Mouse (Mus musculus) urinary bladder, postnatal 25 days (tissue): ENCODE data around the gene Ddah2.

ENCODE experiments used
- DNase-seq: peaks from one replicate; pipeline ENCODE4 v3.0.0; 2022; ENCODE audit warnings: low spot score

Gene Ddah2

DNA sequence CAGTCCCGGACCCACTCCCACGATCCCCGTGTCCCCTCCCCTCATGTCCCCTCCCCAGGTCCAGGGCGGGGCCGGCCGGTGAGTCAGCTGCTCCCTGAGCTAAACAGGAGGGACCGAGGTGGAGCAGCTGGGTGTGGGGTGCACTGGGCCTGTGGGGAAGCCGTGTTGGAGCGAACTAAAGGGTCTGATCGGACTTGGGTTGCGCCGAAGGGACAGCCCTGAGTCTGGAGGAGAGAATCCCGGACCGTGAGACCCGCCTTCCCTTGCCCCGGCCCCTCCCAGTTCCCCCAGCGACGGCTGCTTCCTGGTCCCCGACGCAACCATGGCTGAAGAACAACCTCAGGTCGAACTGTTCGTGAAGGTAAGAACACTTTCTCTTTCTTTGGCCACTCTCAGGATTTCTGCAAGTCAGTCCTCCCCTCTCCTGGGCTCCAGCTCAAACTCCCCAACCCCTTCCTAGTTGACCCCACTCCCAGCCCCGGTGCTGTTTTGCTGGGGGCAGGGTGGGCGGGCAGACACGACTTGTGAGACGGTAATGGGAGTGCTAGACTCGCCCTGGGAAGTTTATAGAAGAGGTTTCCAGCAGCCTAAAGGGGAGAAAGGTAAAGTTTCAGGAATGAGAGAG is 8.6 kb upstream of the Ddah2 start:
- DNase-seq, result peak; percentile 67

GRCm38 (mm10) chr17:35051156-35052086 is 7.4 kb upstream of the Ddah2 start:
- peak; percentile 53 for DNase-seq

DNA sequence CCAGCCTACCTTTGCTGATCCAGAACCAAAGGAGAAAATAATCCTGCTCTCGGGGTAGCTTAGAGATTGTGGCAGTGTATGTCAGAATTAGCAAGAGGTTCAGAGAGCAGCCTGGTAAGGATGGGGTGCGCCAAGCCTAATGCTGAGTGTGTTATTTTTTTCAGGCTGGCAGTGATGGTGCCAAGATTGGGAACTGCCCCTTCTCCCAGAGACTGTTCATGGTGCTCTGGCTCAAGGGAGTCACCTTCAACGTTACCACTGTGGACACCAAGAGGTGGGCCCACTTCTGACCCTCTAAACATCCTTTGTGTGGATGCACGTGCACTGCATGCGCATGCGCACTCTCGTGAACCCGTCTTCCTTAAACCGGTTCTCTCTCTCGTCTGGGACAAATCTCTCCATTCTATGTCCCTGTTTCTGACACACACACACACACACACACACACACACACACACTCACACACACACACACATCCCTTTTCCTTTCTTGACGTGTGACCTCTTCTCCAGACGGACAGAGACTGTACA is 6.5 kb upstream of the Ddah2 start:
- no peak for DNase-seq

DNA sequence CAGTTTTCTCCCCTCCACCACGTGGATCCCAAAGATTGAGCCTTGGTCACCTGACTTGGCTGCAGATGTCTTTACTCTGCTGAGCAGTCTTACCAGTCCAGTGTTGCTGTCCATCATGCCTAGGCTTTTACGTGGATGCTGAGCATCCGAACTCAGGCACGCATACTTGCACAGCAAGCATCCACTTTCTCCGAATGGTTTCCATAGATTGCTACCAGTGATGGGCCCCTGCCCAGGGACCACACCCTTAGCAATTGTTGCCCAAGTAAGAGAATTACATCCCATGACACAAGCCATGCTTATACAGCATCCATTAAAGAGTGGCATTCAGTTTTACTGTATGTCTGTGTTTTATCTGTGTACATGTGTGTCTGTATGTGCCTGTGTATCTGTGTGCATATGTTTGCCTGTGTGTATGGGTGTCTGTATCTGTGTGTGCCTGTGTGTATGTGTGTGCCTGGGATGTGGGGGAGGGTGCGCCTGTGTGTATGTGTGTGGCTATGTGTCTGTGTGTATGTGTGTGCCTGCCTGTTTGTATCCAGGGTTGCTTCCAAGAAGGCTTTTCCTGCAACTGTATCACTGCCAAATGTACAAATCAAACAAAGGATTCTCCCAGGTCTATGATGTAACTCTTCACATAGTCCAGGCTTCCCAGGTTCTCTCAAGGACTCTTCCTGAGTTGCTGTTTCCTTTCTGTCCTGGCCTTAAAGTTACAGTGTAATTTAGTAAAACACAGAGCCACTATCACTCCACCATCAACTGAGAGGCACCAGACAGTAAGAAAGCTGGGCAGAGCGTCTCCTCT is 2.9 kb upstream of the Ddah2 start:
- no peak for DNase-seq

- no peak for DNase-seq
Measured at GRCm38 (mm10) chr17:35057090-35057489, 1.7 kb upstream of the Ddah2 start.

- no peak for DNase-seq
Measured at GRCm38 (mm10) chr17:35058316-35058715, 519 bp upstream of the Ddah2 start.

- no peak for DNase-seq
Measured at GRCm38 (mm10) chr17:35060071-35060470, 1.2 kb downstream of the Ddah2 start.

- DNase-seq, result no peak
Measured at GRCm38 (mm10) chr17:35060737-35061297, 2.0 kb downstream of the Ddah2 start.

- DNase-seq, result no peak
Measured at GRCm38 (mm10) chr17:35061299-35061698, 2.5 kb downstream of the Ddah2 start.

DNA sequence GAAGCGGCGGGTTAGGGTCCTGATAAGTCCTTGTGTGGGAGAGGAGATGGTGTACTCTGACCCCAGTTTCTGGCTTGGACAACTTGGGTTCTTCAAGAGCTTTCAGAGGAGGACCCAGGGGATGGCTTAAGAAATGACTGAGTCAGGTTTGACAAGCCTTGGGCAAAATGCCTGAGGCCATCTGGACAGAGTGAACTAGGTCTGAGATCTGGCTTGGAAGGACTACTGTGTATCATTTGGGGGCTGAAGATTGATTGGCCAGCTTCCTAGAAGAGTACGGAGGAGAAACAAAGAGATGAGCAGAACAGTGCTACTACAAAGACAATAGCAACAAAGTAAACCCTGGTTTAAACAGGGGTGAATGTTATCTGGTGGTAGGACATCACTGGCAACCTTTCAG is 4.6 kb downstream of the Ddah2 start:
- no peak for DNase-seq

GRCm38 (mm10) chr17:35064378-35064877 is 5.6 kb downstream of the Ddah2 start:
- DNase-seq, result no peak

GRCm38 (mm10) chr17:35064951-35065947 is 6.4 kb downstream of the Ddah2 start, which contains the start of gene Ly6g6c:
Gene Ly6g6c, plus strand, starts transcription at chr17:35065388.
- peak; percentile 50 for DNase-seq

- DNase-seq, result no peak
Measured at GRCm38 (mm10) chr17:35066084-35066483, 7.2 kb downstream of the Ddah2 start, which contains the start of gene Mpig6b. Gene Mpig6b, minus strand, starts transcription at chr17:35066184.

- no peak for DNase-seq
Measured at GRCm38 (mm10) chr17:35068213-35068914, 9.5 kb downstream of the Ddah2 start.

GRCm38 (mm10) chr17:35070556-35071229 is 11.9 kb downstream of the Ddah2 start:
- no peak for DNase-seq

DNA sequence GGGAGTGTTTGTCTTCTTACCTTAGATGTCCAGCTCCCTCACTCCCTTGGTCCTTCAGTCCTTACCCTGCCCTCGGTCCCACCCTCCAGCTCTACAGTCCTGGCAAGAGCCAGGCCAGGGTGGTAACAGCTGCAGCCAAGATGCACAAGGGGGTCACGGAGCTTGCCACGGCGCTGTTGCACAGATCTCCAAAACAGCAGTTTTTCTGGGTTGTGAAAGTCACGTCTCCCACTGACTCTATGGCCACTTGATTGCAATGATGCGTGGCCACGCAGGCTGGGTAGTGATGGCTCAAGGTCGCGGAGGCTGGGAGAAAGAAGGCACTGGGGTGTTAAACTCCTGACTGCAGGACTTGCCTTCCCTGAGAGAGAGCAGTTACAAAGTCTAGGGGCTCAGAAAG is 12.6 kb downstream of the Ddah2 start:
- no peak for DNase-seq

DNA sequence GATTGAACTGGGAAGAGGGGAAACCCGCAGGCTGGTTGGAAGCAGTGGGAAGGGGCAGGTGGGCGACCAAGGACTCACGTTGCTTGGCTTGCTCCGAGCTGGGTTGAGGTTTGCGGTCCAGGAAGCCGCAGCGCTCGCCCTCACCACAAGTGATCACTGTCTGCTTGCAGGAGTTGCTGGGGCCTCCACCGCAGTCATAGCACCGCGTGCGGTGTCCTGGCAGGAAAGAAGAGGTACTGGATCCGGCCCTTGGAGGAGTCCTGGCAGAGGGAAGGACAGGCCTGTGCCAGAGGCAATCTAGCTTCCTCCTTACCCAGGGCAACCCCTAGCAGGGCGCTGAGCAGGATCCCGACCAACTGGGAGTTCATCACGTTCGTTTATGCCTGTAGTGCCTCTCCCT is 15.3 kb downstream of the Ddah2 start:
- DNase-seq, result no peak

DNA sequence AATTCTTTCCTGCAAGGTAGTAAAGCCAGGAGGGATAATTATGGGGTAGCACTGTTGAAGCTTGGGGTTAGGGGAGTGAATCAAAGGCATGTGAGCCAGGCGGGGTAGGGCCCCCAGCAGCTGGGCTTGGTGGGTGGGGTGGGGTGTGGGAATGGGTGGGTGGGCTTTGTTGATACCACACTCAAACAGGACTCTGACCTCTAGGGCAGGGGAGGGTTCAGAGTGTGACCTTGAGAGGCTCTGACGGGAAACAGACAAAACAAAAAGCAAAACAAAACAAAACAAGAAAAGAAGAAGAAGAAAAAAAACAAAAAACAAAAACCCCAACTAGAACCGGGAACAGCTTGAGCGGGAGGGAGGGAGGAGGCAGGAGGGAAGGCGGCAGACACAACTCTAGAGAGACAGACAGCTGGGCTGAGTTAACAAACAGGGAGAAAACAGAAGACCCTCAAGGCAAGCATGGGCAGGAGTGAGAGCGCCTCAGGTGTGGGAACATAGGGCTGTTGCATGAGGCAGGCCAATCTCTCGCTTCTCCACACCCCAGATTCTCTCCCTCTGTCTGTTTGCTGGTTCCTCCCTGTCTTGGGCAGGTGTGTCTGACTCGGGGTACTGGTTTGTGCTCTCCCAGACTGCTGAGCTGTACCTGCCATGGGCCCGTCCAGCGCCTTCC is 17.8 kb downstream of the Ddah2 start, which contains the start of gene Ly6g6e:
TSS of gene Ly6g6e (plus strand) at position 396 of the 670 bp plus-strand sequence.
- DNase-seq, result no peak
